In the genomic region with DNA sequence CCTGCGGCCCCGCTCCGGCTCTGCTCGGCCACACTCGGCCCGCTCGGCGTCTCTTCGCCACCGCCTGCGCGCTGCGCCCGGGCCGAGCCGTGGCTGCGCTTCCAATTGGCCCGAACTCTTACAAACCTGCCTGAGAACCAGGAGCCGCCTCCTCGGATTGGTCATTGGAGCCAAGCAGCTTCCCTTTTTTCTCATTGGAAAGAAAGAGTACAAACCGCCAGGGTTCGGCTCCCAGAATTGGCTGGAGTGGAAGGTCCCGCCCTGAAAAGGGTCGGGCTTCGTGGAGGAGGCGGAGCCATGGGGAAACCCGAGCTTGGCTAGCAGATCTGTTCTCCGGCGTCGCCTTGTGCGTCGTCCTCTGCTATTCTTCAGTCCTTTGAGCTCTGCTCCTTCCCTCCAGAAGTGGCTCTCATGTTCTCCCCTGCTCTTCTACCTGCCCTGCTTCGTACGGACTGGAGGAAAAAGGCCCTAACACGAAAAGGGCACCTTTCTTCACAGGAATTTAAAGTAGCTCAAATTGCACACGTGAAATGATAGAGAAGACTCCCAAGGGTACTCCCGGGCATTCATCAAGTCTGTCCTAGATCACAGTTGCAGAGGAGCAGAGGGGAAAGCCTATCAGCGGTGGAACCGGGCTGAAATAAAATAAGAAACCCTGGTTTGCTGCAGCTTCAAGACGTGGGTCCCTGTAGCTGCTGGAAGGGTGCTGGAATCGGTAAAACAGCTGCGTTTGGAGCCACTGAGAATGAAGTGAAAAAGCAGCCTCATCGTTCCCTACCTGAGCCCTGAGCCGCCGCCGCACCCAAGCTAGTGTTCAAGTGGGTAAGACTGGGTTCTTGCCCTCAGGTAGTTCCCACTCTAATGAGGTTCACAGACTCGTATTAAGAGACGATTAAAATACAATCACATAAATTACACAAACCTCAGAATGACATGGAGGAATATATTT, we compare ENCODE assay signal across 8 mouse cellular contexts. TPM values are rescaled to one million over a fixed set of nuclear protein-coding genes. Genes with fewer than 3 reads are reported as not detected.
DNase-seq lines count a peak whose midpoint lies in the region; ATAC-seq lines count a peak whose summit lies in the region.

TSS of gene Ppp2r5d (minus strand) at position 225 of the 949 bp plus-strand sequence.

- peak; percentile 98 for DNase-seq in NIH3T3 (ENCODE audit: low read depth)
- peak; percentile 96 to 98 for DNase-seq in cerebellum, postnatal 10 days
- peak; percentile 96 for DNase-seq in frontal cortex, postnatal 10 days (ENCODE audit: low spot score in 2 of 2)
- peak; percentile 92 to 99 for DNase-seq in layer of hippocampus, postnatal 14 days (ENCODE audit: low spot score in 2 of 2)
- DNase-seq in lung, postnatal 14 days: peak; percentile 96
- DNase-seq in retina, adult 2 months (ENCODE audit: low read depth, low spot score): peak; percentile 90
- peak; percentile 95 to 97 for DNase-seq in thymus, postnatal 36 days

- ATAC-seq in hindbrain, embryonic 12.5 days (ENCODE audit: low FRiP score): peak; percentile 95

- H3K27me3 ChIP-seq in hindbrain, embryonic 12.5 days: no peaks in the 10 kb centered on the region

- H3K4me1 ChIP-seq in hindbrain, embryonic 12.5 days: peaks cover 39% of the 10 kb centered on the region

- H3K27ac ChIP-seq in hindbrain, embryonic 12.5 days: peak within 1 kb of the TSS; percentile 92

- no peaks in the 10 kb centered on the region for H3K9me3 ChIP-seq in hindbrain, embryonic 12.5 days (replicated peaks)

- H3K9ac ChIP-seq in hindbrain, embryonic 12.5 days: peak within 1 kb of the TSS; percentile 93

- peak within 1 kb of the TSS; percentile 93 for H3K4me3 ChIP-seq in hindbrain, embryonic 12.5 days

- peak within 1 kb of the TSS; percentile 79 for H3K4me2 ChIP-seq in hindbrain, embryonic 12.5 days (replicated peaks)

- H3K36me3 ChIP-seq in hindbrain, embryonic 12.5 days: no peaks in the 10 kb centered on the region

- 2% methylated on average over 48 of the region's 48 CpGs for WGBS in hindbrain, embryonic 12.5 days

RNA-seq across cellular contexts. Expression of gene Ppp2r5d, which starts in this region (rescaled TPM):
- 103 and 106 TPM in 2 replicates for polyA plus RNA-seq in hindbrain, embryonic 12.5 days (2016; fragmentation: Nextera tagmentation; extraction: Ambion mirVana)
- total RNA-seq in layer of hippocampus, postnatal 14 days (2021): 10 to 100 TPM; 88.1 to 92.2 TPM

Comparison
In these comparisons a context has a peak if more than half of its experiments do, and no peak if none do; other contexts are left out.
1. Peak in every context shown above with its lines: DNase-seq, ATAC-seq, H3K4me3 ChIP-seq and H3K27ac ChIP-seq.